Mouse (Mus musculus) testis, postnatal 14 days (tissue): ENCODE data around the gene Pde10a.

Source experiments
- DNase-seq: peaks from one replicate; pipeline ENCODE4 v3.0.0; 2021; ENCODE audit warnings: low spot score

The Pde10a gene

GRCm38 (mm10) chr17:8757576-8757975, 232.4 kb downstream of the Pde10a start:
- no peak for DNase-seq

GRCm38 (mm10) chr17:8763248-8763647, 238.1 kb downstream of the Pde10a start:
- no peak for DNase-seq

- DNase-seq = no peak
Observed at GRCm38 (mm10) chr17:8765987-8766576, 240.9 kb downstream of the Pde10a start.

GRCm38 (mm10) chr17:8769155-8769554, 244.0 kb downstream of the Pde10a start:
- DNase-seq = no peak

- no peak for DNase-seq
Observed at GRCm38 (mm10) chr17:8773391-8773790, 248.2 kb downstream of the Pde10a start.

- no peak for DNase-seq
Observed at GRCm38 (mm10) chr17:8774301-8774700, 249.1 kb downstream of the Pde10a start.

GRCm38 (mm10) chr17:8775571-8776161, 250.5 kb downstream of the Pde10a start:
- DNase-seq = no peak

GRCm38 (mm10) chr17:8777710-8778109, 252.5 kb downstream of the Pde10a start:
- no peak for DNase-seq

- no peak for DNase-seq
Observed at GRCm38 (mm10) chr17:8778839-8779238, 253.7 kb downstream of the Pde10a start.

- DNase-seq = no peak
Observed at GRCm38 (mm10) chr17:8780484-8780883, 255.3 kb downstream of the Pde10a start.

GRCm38 (mm10) chr17:8781040-8781439, 255.9 kb downstream of the Pde10a start:
- no peak for DNase-seq

GRCm38 (mm10) chr17:8781576-8781975, 256.4 kb downstream of the Pde10a start:
- no peak for DNase-seq

GRCm38 (mm10) chr17:8785908-8786307, 260.7 kb downstream of the Pde10a start:
- no peak for DNase-seq

- DNase-seq = no peak
Observed at GRCm38 (mm10) chr17:8786484-8786883, 261.3 kb downstream of the Pde10a start.

GRCm38 (mm10) chr17:8787762-8788161, 262.6 kb downstream of the Pde10a start:
- no peak for DNase-seq

- DNase-seq = no peak
Observed at GRCm38 (mm10) chr17:8791561-8791960, 266.4 kb downstream of the Pde10a start.

- DNase-seq = no peak
Observed at GRCm38 (mm10) chr17:8792611-8793010, 267.4 kb downstream of the Pde10a start.

- no peak for DNase-seq
Observed at GRCm38 (mm10) chr17:8797624-8798023, 272.5 kb downstream of the Pde10a start.

GRCm38 (mm10) chr17:8798531-8799295, 273.5 kb downstream of the Pde10a start:
- no peak for DNase-seq

- DNase-seq = no peak
Observed at GRCm38 (mm10) chr17:8799296-8799731, 274.1 kb downstream of the Pde10a start.

- DNase-seq = no peak
Observed at GRCm38 (mm10) chr17:8799914-8800420, 274.8 kb downstream of the Pde10a start.

- DNase-seq = peak; percentile 20
Observed at GRCm38 (mm10) chr17:8800478-8801082, 275.4 kb downstream of the Pde10a start.
